Mouse (Mus musculus) heart, adult 2 months (tissue): ENCODE results near the gene Borcs7.

Source experiments
- CTCF ChIP-seq: fragments of 200-600 bp; IDR thresholded peaks from 2 replicates; pipeline ENCODE4 v1.8.1; 2022; ENCODE audit warnings: antibody characterized with exemption, mild to moderate bottlenecking, moderate library complexity
- EP300 ChIP-seq: fragments of 200-500 bp; IDR thresholded peaks from 2 replicates; pipeline ENCODE4 v1.6.1; 2011; ENCODE audit warnings: low read depth, low read length, control low read depth; ENCODE audit not compliant: insufficient read depth
- POLR2A ChIP-seq: fragments of 200-500 bp; IDR thresholded peaks from 2 replicates; pipeline ENCODE4 v1.6.1; 2011; ENCODE audit warnings: mild to moderate bottlenecking, low read depth, low read length, control low read depth; ENCODE audit not compliant: insufficient read depth

GRCm38 (mm10) chr19:46642136-46642753, 47.5 kb upstream of the Borcs7 start:
- TF ChIP-seq POLR2A = no peak
- no peak for TF ChIP-seq CTCF
- TF ChIP-seq EP300 = no peak
